Comparison of ENCODE assay signal across 7 mouse cellular contexts in the genomic region with DNA sequence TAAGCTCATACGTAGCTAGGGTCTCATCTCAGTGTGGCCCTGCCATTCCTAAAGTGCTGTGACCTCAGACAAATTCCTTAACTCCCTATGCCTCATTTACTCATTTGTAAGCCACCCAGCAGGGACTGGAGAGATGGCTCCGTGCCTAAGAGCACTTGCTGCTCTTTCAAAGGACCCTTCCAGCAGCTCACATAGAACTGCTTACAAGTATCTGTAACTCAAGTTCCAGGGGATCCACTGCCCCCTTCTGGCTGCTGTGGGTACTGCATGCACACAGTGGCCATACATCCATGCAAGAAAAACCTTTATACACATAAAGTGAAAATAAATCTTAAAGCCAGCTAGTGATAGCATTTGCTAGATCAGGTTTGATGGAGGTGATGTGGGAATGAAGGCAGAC. TPM values are rescaled to one million over a fixed set of nuclear protein-coding genes. Genes with fewer than 3 reads are reported as not detected.
A peak's percentile ranks its signal among the peaks of the same experiment; 100 is the strongest.
DNase-seq lines count a peak whose midpoint lies in the region.

No protein-coding gene starts in this region.

- DNase-seq in layer of hippocampus, adult 11-12 months (ENCODE audit: low spot score) = peak; percentile 23
- DNase-seq in layer of hippocampus, postnatal 36 days = no peak
- peak; percentile 90 for DNase-seq in ES-CJ7 (ENCODE audit: low read depth, low spot score)
- DNase-seq in adrenal gland, postnatal 14 days = peak; percentile 71
- DNase-seq in kidney, adult 8-10 months = peak; percentile 15 to 62
- DNase-seq in monocyte, adult 2 months (ENCODE audit: low read depth in 1 of 2, low spot score in 2 of 2) = peak; percentile 30 to 60
- DNase-seq in thymus, postnatal 25 days = peak; percentile 81

RNA-seq across cellular contexts. Expression of gene Itpr3, which starts 28.6 kb away (rescaled TPM):
- 1 to 10 TPM; 1.6 to 1.7 TPM for total RNA-seq in layer of hippocampus, postnatal 36 days (2021)
- total RNA-seq in adrenal gland, postnatal 14 days (2021) = 7.4 and 10.9 TPM in 2 replicates

RNA-seq across cellular contexts. Expression of gene Uqcc2, which starts 48.0 kb away (rescaled TPM):
- total RNA-seq in layer of hippocampus, postnatal 36 days (2021) = 100 to 1,000 TPM; 205 to 207 TPM
- total RNA-seq in adrenal gland, postnatal 14 days (2021) = 162 and 182 TPM in 2 replicates

RNA-seq across cellular contexts. Expression of gene Bak1, which starts 56.9 kb away (rescaled TPM):
- total RNA-seq in layer of hippocampus, postnatal 36 days (2021) = 10 to 100 TPM; 13.0 to 13.7 TPM
- 33.5 and 41.7 TPM in 2 replicates for total RNA-seq in adrenal gland, postnatal 14 days (2021)

Comparison
In these comparisons a context has a peak if more than half of its experiments do, and no peak if none do; other contexts are left out.
1. DNase-seq: peak in layer of hippocampus, adult 11-12 months (single experiment), ES-CJ7 (single experiment), adrenal gland, postnatal 14 days (single experiment), kidney, adult 8-10 months (2 of 2), monocyte, adult 2 months (2 of 2) and thymus, postnatal 25 days (single experiment); none in layer of hippocampus, postnatal 36 days (0 of 2).